Mouse (Mus musculus): ENCODE measurements around the gene Slc25a45.

Gene Slc25a45

DNA sequence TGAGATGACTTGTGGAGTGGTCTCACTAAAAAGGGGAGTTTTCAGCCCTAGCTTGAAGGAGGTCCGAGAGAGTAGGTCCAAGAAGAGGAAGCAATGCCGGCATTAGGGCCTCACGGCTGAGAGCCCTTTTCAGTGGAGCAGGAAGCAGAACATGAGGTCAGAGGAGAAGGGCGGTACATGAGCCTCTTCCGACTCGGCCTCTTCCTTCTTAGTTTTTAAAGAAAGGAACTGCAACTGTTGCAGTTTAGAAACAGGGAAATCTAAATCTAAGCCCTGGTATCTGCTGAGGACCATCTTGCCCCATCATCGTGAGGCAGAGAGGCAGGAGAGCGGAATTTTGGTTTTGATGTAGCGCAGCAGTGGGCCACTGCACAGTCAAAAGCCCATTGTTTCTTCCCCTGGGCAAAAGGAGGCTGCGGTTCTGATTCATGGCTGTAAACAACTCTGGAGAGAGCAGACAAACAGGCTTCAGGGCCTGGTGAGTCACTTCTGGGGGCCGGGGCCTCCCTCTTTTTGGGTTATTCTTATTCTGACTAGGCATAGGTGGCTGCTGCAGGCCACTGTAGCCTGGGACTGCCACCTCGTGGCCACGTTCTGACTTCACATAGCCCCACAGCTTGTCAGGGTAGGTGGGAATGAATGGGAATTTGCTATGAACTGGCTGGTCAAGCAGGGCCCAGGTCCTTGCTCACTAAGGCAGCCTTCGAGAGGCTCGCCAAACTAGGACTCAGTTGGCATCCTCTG is at the start of gene Slc25a45:
Slc25a45 (plus strand) TSS at position 191 of the 744 bp plus-strand sequence.
- DNase-seq (ENCODE audit: low spot score) = peak; percentile 69

DNA sequence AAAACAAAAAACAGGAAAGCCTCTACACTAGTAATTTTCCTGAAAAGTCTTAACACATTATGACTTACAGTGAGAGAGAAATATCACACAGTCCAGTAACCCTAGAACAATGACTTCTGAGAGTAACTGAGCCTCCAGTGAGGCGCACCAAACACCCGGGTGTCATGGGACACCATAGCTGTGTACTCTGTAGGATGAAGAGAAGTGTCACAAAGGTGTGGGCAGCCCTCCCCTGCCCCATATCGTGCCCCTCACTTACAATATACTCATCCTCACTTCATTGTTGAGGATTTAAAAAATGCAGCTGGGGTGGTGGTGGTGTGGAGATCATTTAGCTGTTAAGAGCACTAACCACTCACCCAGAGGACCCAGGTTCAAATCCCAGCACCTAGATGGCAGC is 49.5 kb upstream of the Slc25a45 start:
- DNase-seq (ENCODE audit: low spot score) = no peak

DNA sequence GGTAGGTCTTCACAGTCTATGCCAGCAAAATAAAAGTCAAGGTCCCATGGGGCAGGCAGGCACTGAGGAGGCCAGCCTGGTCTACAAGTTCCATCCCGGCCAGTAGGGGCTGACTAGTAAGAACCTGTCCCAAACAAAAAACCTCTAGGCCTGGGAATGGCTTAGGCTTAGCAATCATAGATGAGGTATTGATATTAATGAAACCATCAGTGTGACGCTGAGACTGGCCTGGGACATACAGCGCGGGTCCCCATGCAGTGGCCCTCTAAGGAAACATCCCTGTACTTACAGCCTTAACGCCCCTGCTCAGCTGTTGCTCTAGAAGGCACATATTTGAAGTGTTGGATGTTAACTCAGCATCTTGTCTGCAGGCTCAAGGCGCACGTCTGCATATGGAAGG is 48.7 kb upstream of the Slc25a45 start:
- DNase-seq (ENCODE audit: low spot score) = no peak

DNA sequence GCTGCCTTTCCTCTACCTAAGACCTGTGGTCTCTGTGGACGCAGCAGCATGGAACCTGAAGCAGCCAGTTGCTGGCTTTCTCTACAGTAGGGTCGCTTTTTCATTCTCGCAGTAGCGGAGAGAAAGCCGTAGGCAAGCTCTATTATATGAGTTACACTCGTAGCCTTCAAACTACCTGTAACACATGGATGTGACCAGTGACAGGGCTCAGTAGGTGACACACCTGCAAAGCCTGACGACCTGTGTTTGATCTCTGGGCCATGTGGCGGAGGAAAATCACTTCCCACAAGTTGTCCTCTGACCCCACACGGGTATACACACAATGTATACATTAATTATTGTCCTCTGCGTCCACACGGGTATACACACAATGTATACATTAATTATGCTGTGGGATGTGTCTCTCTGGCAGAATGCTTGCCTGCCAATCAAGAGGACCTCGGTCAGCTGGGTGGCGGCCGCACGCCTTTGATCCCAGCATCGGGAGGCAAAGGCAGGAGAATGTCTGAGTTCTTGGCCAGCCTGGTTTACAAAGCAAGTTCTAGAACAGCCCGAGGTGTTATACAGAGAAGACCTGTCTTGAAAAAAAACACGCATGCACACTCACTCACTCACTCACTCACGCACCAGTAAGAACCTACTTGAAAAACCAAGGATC is 47.5 kb upstream of the Slc25a45 start:
- DNase-seq (ENCODE audit: low spot score) = no peak

- no peak for DNase-seq (ENCODE audit: low spot score)
Observed at GRCm38 (mm10) chr19:5830776-5831175, 46.8 kb upstream of the Slc25a45 start.

DNA sequence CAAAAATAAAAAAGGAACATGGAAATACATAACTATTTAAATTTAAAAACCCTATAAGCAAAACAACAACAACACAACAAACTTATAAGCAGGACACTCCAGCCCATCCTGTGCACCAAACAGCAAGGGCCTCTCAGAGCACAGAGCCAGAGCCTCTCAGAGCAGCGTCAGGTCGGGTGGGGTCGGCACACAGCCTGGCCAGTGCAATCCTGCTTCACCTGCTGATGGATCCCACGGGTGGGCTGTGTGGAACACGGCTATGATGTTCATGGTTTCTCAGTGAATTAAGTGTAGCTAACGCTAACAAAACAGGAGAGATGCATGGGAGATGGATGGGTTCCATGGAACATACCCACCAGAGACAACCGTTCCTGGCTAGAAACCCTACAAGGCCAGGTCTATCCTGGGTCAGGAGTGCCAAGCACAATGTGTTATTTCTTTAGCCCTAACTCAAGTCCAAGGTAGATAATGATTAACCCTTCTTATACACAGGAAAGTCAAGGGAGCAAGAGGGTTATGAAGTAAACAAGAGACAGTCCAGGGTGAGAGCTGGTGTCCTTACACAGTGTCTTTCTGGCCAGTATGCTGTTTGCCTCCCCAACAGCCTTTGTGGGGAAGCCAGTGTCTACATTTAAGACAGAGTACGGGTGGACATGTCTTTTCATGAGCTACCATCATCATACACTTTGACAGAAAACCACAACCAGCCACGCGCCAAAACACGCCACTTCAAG is 46.2 kb upstream of the Slc25a45 start:
- DNase-seq (ENCODE audit: low spot score) = no peak

DNA sequence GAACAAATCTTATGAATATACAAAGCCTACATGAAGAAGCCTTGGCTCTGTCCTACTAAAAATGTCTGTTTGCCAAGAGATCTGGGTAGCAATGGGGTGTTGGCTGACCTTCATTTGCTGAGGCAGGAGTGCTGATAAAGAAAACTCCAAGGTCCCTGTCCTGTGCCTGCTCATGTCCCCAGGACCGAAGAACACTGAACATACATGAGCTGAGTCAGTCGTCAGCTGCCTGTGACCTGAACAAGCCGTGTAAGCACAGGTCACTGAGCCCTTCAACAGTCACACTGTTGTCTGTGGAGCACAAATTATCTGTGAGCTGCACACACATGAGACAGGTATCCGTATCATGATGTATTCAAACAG is 45.7 kb upstream of the Slc25a45 start:
- DNase-seq (ENCODE audit: low spot score) = no peak

DNA sequence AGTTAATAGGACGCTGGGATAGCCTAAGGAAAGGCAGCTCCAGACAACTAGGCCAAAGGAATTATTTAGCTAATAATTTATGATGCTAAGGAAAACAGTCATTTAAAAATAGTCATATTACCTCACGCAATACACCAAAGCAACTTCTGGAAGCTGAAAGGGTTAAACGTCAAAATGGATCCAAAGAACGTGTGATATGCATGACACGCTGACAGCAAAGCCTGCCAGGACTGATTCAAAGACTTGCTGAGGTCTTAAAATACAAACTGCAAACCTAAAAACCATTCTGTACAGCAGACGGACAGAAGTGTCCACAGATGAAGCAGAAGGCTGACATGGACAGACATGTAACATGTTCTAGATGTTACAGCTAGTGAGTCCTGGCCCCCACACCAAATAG is 45.3 kb upstream of the Slc25a45 start:
- no peak for DNase-seq (ENCODE audit: low spot score)

DNA sequence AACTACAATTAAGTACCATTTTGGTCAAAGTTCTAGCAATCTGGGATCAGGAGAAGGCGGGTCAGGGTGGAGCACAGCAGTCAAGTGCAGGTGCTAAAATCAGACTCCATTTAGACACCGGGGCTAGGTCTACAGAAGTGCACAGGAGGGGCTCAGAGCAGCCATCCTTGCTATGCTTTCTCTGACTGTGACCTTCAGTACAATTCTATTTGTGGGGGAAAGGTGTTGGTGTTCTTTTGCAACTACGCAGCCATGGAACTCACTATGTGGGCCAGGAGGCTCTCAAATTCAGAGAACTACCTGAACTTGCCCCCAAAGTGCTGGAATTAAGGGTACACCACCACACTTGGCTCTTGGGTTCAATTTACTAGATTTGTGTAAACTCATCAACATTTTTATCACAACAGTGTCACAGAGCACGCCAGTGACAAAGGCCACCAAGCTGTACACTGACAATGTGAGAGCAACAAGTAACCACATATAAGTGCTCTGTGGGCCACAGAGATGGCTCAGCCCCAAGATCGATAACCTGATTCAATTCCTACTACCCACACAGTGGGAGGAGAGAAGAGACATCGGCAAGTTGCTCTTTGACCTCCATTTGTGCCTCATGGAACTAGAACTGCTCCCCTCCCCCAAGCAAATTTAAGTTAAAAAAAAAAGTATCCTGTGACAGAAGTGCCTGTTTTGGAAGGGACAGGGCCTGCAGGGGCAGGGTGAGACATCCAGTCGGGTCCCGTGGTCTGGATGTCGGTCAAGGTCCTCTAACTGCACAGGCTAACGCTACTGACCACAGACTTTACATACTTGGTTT is 44.1 kb upstream of the Slc25a45 start:
- DNase-seq (ENCODE audit: low spot score) = no peak

DNA sequence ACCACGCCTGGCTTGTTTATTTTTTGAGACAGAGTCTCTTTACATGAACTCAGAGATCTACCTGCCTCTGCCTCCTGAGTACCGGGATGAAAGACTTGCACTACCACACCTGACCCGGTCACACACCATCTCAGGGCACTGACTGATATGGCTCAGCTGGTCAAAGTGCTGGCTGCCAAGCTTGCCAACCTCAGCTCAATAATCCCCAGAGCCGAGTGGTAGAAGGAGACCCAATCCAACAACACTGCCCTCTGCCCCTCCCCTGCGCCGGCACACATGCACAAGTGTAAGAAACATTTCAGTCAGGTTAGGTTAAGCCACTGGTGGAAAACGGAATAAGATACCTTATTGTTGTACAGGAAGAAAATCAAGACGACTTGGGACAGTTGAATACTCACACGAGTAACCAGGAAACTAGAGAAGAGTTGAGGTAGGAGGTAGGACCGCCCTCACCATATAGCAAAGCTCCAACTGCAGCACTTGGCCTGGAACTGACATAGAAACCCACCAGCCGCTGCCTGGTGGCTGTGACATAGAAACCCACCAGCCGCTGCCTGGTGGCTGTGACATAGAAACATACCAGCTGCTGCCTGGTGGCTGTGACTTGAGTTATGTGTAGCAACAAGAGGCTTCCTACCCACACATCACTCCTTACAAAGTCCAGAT is 43.2 kb upstream of the Slc25a45 start:
- DNase-seq (ENCODE audit: low spot score) = no peak

- DNase-seq (ENCODE audit: low spot score) = no peak
Observed at GRCm38 (mm10) chr19:5835054-5835921, 42.3 kb upstream of the Slc25a45 start.

DNA sequence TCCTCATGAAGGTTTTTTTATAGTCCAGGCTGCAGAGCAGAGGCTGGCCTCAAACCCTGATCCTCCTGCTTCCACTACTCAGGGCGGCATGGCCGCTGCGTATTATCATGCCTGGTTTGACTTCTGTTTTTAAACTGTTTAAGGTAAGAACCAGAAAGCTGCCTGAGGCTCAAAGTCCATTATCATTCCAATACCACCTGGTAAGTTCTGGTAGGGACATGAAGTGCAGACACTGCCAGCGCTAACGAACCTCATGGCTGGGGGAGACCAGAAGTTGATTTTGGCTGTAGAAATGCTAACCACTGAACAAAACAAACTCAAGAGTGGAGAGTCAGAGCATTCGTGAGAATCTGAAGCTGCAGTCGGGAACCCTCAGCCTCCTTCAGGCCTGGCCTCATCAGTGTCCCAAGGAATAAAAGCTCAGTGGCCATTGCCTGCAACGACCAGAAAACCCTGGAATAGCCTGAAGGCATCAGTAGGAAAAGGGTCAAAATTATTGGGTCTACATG is 41.6 kb upstream of the Slc25a45 start:
- no peak for DNase-seq (ENCODE audit: low spot score)

DNA sequence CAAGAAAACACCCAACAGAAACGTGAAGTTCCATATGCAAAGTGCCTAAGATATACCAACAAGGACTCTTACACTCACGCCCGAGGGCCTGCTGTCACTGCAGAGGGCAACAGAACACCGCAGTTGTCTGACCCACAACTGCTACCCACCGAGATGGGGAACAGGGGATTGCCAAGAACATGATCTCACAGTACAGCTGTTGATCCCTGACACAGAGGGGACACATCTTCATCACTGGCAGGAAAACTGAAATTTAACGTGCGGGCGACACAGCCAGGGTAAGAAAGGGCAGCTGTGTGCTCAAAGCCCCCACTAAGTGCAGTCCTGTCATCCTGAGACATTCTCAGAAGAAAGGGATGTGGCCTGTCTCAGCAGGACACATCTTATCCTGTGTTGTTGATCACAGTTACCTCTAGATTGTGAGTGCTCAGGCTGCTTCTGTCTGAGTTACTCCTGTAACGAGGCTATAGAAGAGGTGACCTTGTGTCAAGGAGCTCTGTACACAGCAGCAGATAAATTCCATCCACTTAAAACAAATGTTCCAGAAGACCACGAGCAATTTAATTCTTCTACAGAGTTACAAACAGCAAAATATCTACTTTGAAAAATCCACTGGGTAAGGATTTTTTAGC is 40.6 kb upstream of the Slc25a45 start:
- no peak for DNase-seq (ENCODE audit: low spot score)

- no peak for DNase-seq (ENCODE audit: low spot score)
Observed at GRCm38 (mm10) chr19:5837606-5838005, 40.0 kb upstream of the Slc25a45 start.

DNA sequence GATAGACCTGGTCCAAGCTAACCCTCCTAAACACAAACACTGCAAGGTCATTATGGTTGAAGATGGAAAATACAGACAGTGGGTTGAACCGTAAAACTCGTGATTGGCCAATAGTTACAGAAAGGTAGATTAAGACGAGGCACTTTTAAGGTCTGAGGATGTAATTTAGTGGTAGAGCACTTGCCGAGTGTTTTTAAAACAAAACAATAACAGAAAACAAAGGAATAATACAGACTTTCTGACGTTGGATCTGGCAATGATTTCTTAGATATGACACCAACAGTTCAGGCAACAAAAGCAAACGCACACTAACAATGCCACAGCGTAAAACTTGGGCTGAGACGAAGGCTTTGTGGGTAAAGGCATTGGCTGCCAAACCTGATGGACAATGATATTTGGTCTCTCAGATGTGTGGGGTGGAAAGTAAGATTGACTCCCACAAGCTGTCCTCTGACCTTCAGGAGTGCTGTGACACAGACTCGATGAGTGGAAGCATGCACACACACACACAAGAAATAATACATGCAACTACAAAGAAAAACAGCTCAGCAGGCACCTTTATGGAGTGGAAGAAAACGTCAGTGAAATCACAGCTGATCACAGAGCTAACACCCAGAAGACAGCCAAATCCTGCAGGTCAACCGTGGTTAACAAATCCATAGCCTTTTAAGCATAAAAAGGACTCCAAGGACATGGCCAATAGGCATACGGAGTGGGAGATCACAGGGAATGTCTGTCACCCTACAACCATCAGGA is 39.3 kb upstream of the Slc25a45 start:
- no peak for DNase-seq (ENCODE audit: low spot score)

DNA sequence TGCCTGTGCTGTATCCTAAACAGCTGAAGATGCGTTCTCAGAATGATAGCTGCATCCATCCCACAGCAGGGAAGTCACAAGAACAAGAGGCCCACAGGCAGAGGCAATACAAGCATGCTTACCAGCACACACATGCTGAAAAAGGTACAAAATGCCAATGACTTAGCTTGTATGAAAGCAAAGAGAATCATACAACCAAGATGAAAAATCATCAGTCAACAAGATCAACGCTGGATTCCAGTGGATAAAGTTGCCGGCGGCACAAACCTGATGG is 38.8 kb upstream of the Slc25a45 start:
- DNase-seq (ENCODE audit: low spot score) = no peak

DNA sequence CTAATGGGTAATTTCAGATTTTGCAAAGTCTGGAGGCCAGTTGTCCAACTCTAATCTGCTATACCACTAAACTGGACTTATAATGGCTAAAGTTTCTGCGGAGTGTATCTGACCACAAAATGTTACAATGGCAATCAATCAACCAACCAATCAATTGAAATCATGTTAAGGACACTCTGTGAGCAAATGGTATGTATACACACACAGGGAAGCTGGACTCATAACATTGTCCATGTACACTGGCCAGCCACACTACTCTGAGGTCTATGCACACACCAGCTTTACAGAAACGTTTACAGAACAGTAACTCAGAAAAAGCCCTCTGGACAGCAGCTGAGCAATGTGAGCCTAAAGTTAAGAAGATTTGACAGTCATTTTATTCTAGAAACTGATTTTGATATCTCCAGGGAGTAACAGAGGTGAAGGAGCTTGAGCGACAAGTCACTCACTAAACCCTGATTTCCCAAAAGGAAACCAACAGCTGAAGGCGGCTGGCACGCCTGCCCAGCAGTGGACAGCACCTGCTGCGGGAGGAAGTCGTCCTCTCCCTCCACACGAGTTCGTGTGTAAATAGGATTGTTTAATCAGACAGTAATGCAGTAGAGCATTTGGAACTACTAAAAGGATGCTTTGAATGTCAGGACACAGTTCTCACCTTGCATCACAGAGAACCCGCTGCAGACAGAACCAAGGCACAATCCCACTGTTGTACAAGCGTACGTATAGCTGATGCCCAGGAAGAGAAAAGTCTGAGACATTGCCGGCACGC is 38.1 kb upstream of the Slc25a45 start:
- DNase-seq (ENCODE audit: low spot score) = no peak

DNA sequence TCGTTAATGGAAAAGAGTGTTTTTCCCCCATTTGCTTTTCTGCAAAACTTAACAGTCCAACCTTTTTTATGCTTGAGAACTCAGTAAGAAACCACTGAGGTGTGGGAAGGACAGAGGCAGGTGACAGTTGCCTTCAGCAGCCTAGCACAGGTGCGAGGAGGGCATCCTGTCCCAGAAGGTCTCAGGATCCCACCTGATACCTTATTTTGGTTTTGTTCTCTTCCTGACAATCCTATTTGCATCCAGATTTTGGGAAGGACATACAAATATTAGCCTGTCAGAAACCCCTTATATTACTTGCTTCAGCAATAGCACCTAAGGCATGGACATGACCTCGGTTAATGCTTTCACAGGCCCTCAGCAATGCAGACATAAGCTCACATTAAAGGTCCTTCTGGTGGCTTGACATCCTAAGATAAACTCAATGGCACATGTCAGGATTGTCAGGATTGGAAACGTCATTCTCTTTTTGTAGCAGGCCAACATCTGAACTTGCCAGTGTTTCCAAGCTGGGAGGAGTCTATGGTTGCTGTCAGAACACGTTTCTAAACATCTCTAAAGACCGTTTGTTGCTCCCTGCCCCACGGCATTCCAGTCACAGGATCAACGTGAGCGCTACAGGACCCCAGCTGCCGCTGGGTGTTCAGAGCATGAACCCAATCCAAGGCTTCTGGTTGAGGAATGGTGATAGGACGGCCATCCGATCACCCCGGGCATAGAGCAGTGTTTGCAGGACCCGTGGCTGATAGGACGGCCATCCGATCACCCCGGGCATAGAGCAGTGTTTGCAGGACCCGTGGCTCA is 37.3 kb upstream of the Slc25a45 start:
- no peak for DNase-seq (ENCODE audit: low spot score)

Measured in ovary, adult 18-20 months (tissue).